In genomic region chr10:122432690-122433089, GRCm38 (mm10) we compare ENCODE assay signal across 24 mouse cellular contexts. TPM values are rescaled to one million over a fixed set of nuclear protein-coding genes. Genes with fewer than 3 reads are reported as not detected.
"Had no signal": no experiment of that assay in that cellular context is flagged by ENCODE, and none has a peak within 500 bp of the region (broad histone marks: within the 10 kb centered on the region; RNA-seq: fewer than 3 reads in every experiment).

No protein-coding gene starts in this region.

- ATAC-seq: hindbrain, embryonic 16.5 days; hindbrain, postnatal 0 days; inflammation-experienced regulatory T-cells, adult 6 months; intestine, embryonic 15.5 days; intestine, embryonic 16.5 days; intestine, postnatal 0 days had no signal

- DNase-seq: heart, postnatal 10 days; heart, postnatal 14 days; heart, postnatal 36 days; heart, postnatal 4 days; kidney, adult 11 months; kidney, adult 18-20 months; kidney, adult 2 months; kidney, adult 8-10 months; kidney, adult 9 months; kidney, postnatal 10 days; kidney, postnatal 14 days; kidney, postnatal 25 days; kidney, postnatal 36 days; kidney, postnatal 4 days; layer of hippocampus, adult 9-11 months; layer of hippocampus, postnatal 36 days had no signal

RNA-seq across cellular contexts. Expression of gene Avpr1a, which starts 15.6 kb away (rescaled TPM):
- total RNA-seq: hematopoietic stem cell, adult 5-6 weeks had no signal
- polyA plus RNA-seq: heart, embryonic 14.5 days; inflammation-experienced regulatory T-cells, adult 6 months had no signal
